Mouse (Mus musculus): Measurements from ENCODE around the gene Zfp644. TPM values are rescaled to one million over a fixed set of nuclear protein-coding genes. Genes with fewer than 3 reads are reported as not detected.

Zfp644 gene
- polyA plus RNA-seq, 1 experiment, result 14.7 TPM

DNA sequence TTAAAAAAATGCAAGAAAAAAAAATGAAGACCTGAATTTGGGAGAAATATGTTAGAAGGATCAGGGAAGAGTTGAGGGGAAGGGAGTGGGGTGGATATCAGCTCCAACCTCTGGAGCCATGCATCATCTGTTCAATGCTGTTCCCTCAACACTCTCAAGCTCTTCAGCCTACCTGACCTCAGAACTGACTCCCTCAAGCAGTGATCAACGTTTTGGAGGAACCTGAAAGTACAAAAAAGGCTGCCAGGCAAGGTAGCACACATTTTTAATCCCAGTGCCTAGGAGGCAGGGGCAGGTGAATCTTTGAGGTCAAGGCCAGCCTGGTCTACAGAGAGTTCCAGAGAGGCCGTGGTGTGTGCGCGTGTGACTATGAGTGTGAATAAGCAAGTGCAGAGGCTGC, 88.3 kb downstream of the Zfp644 start, which contains the start of gene Gm17304:
Gene Gm17304 (plus strand): TSS at position 301 of the 400 bp plus-strand sequence.
- H3K9me3 ChIP-seq, result no peaks in the 10 kb centered on the region
- H3K36me3 ChIP-seq (replicated peaks; ENCODE audit: low read length), result peaks cover 90% of the 10 kb centered on the region
- H3K27me3 ChIP-seq (replicated peaks), result no peaks in the 10 kb centered on the region
- H3K4me1 ChIP-seq, result peaks cover 11% of the 10 kb centered on the region
- TF ChIP-seq FLI1 (IDR thresholded peaks at IDR 0.05; ENCODE audit: low read length) (no peak), GATA1 (IDR thresholded peaks at IDR 0.05; ENCODE audit: borderline replicate concordance, low read length) (no peak)
- H3K4me3 ChIP-seq (replicated peaks), result no peak within 1 kb of the TSS

DNA sequence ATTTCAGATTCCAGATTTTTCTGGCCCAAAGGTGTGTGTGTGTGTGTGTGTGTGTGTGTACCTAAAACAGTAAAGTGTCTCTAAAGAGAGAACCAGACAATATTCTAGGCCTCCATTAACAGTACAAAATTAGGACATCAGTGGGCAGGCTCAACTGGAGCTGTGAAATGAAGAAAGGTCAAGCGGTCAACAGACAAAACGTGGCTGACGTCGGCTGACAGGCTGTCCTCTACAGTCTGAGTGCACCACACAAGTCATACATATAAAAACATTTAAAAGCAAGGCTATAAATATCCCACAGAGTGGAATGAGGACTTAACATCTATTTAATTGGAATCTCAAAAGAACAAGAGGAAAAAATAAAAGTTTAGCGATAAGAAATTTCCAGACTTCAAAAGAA, 90.0 kb downstream of the Zfp644 start:
- no peaks in the 10 kb centered on the region for H3K27me3 ChIP-seq (replicated peaks)
- H3K4me3 ChIP-seq (replicated peaks), result no peak overlapping the region
- no peaks in the 10 kb centered on the region for H3K9me3 ChIP-seq
- peaks cover 9% of the 10 kb centered on the region for H3K4me1 ChIP-seq
- peaks cover 91% of the 10 kb centered on the region for H3K36me3 ChIP-seq (replicated peaks; ENCODE audit: low read length)
- no peak for TF ChIP-seq FLI1 (IDR thresholded peaks at IDR 0.05; ENCODE audit: low read length)
- no peak for TF ChIP-seq GATA1 (IDR thresholded peaks at IDR 0.05; ENCODE audit: borderline replicate concordance, low read length)

DNA sequence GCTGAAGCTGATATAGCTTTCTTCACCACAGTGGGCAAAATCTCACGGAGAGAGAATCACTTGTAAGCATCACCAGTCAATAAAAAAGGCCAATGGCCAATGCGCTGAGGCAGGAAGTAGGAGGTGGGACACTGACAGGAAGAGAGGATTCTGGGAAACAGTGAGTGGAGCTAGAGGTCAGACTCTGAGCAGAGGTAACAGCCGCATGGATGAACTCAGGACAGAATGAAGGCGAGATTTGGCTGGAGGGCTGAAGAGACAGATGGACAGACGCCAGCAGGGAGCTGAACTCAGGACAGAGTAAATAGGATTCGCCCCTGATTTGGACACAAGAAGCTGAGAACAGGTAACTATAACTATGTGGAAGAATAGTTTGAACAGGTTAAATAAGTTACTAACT, 92.0 kb downstream of the Zfp644 start:
- no peak overlapping the region for H3K4me3 ChIP-seq (replicated peaks)

DNA sequence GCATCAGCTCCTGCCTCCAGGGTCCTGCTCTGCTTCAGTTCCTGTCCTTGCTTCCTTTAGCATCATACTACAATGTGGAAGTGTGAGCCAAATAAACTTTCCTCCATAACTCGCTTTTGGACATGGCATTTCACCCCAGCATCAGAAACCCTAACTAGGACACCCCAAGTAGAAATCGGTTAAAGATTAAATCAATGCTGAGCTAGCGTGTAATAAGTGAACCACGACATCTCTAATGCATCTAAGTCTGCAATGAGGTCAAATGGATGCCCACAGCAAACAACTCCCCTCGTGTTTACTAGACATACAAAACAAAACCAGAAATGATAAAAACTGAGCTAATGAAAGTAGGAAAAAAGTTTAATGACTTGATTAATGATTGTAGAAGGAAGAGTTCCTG, 92.7 kb downstream of the Zfp644 start:
- Histone ChIP-seq H3K36me3 (replicated peaks; ENCODE audit: low read length) (peaks cover 92% of the 10 kb centered on the region), H3K27me3 (replicated peaks) (no peaks in the 10 kb centered on the region), H3K9me3 (no peaks in the 10 kb centered on the region), H3K4me3 (replicated peaks) (no peak overlapping the region), H3K4me1 (no peaks in the 10 kb centered on the region; the same call in 1 of the 2 replicates)
- TF ChIP-seq GATA1 (IDR thresholded peaks at IDR 0.05; ENCODE audit: borderline replicate concordance, low read length), result no peak
- TF ChIP-seq FLI1 (IDR thresholded peaks at IDR 0.05; ENCODE audit: low read length), result no peak

More for the DNA sequence above, 92.0 kb downstream of the Zfp644 start:
- Histone ChIP-seq H3K36me3 (replicated peaks; ENCODE audit: low read length) (peaks cover 91% of the 10 kb centered on the region), H3K9me3 (no peaks in the 10 kb centered on the region), H3K27me3 (replicated peaks) (no peaks in the 10 kb centered on the region), H3K4me1 (no peaks in the 10 kb centered on the region; the same call in 1 of the 2 replicates)
- no peak for TF ChIP-seq FLI1 (IDR thresholded peaks at IDR 0.05; ENCODE audit: low read length)
- TF ChIP-seq GATA1 (IDR thresholded peaks at IDR 0.05; ENCODE audit: borderline replicate concordance, low read length), result no peak

DNA sequence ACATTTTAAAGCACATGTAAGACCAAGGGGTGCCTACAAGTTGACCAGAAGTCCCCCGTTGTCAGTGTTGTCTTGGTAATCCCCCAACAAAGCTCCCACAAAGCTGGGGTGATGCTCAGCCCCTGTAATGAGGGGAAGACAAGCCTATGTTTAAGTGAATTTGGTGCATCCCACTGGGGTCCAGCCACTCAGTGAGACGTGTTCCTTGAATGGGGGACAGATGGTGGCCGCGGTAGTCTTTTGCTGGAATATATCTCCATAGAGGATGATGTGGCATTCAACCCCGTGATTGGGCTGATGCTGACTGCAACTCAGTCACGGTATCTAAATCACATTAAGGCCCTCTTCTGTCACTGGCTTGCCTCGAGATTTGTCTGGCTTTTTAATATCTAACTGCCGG, 97.6 kb downstream of the Zfp644 start:
- no peaks in the 10 kb centered on the region for H3K27me3 ChIP-seq (replicated peaks)
- TF ChIP-seq GATA1 (IDR thresholded peaks at IDR 0.05; ENCODE audit: borderline replicate concordance, low read length) (no peak), FLI1 (IDR thresholded peaks at IDR 0.05; ENCODE audit: low read length) (no peak)
- H3K9me3 ChIP-seq, result no peaks in the 10 kb centered on the region
- H3K4me1 ChIP-seq, result peaks cover 3% of the 10 kb centered on the region
- peaks cover 86% of the 10 kb centered on the region for H3K36me3 ChIP-seq (replicated peaks; ENCODE audit: low read length)
- no peak overlapping the region for H3K4me3 ChIP-seq (replicated peaks)

DNA sequence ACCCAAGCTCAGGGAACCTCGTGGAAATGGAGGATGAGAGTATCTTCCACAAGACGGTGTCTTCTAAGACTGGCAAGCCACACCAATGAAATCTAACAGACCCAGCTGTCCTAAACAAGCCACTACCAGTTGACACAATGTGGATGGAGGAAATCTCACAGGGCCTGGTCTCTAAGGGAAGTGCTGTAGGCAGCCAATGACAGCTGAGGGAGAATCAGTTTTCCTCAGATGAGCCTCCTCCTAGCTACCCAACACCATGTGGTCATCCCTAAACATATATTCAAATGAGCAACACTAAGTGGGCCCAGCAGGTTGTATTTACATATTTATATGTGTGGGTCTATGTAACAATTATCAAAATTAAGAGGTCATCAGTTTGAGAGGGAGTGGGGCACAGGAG, 99.6 kb downstream of the Zfp644 start:
- H3K36me3 ChIP-seq (replicated peaks; ENCODE audit: low read length), result peaks cover 67% of the 10 kb centered on the region
- H3K9me3 ChIP-seq, result no peaks in the 10 kb centered on the region
- peaks cover 3% of the 10 kb centered on the region for H3K4me1 ChIP-seq
- H3K4me3 ChIP-seq (replicated peaks), result no peak overlapping the region
- TF ChIP-seq GATA1 (IDR thresholded peaks at IDR 0.05; ENCODE audit: borderline replicate concordance, low read length) (no peak), FLI1 (IDR thresholded peaks at IDR 0.05; ENCODE audit: low read length) (no peak)
- H3K27me3 ChIP-seq (replicated peaks), result no peaks in the 10 kb centered on the region

DNA sequence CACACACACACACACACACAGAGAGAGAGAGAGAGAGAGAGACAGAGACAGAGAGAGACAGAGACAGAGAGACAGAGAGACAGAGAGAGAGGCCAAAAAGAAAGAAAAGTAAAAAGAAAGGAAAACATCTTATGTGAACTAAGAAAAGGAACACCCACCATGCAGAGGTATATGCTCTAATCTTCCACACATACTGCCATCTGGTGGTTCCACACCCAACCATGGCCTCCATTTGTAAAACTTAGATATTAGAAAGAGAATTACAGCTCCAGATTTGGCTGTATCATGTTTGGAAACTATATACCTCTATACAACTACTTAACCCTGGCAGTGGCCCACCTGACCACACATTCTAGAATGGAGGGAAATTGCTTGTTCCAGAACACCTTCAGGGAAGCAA, 102.7 kb downstream of the Zfp644 start:
- H3K9me3 ChIP-seq, result peaks cover 5% of the 10 kb centered on the region
- TF ChIP-seq GATA1 (IDR thresholded peaks at IDR 0.05; ENCODE audit: borderline replicate concordance, low read length) (no peak), FLI1 (IDR thresholded peaks at IDR 0.05; ENCODE audit: low read length) (no peak)
- H3K4me3 ChIP-seq (replicated peaks), result no peak overlapping the region
- no peaks in the 10 kb centered on the region for H3K27me3 ChIP-seq (replicated peaks)
- peaks cover 3% of the 10 kb centered on the region; the same call in 1 of the 2 replicates for H3K4me1 ChIP-seq
- H3K36me3 ChIP-seq (replicated peaks; ENCODE audit: low read length), result peaks cover 49% of the 10 kb centered on the region

DNA sequence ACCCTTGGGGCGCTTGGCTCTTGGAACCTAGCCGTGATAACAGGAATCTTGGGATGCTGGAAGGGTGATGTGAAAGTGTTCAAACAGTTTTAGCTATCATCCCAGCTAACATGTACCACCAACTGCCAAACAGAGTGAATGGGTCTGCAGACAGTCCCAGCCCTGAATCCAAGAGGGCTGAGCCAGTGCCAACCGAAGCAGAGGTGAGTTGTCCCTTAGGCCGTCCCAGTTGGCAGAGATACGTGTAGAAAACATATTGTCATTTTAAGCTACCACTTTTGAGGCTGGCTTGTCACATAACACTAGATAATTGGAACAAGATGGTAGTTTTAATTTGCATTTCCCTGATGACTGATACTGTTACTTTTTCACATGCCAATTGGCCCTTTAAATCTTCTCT, 106.4 kb downstream of the Zfp644 start:
- TF ChIP-seq GATA1 (IDR thresholded peaks at IDR 0.05; ENCODE audit: borderline replicate concordance, low read length) (no peak), FLI1 (IDR thresholded peaks at IDR 0.05; ENCODE audit: low read length) (no peak)
- H3K9me3 ChIP-seq, result peaks cover 14% of the 10 kb centered on the region
- no peak overlapping the region for H3K4me3 ChIP-seq (replicated peaks)
- H3K4me1 ChIP-seq, result no peaks in the 10 kb centered on the region
- H3K36me3 ChIP-seq (replicated peaks; ENCODE audit: low read length), result peaks cover 22% of the 10 kb centered on the region
- peaks cover 2% of the 10 kb centered on the region for H3K27me3 ChIP-seq (replicated peaks)

DNA sequence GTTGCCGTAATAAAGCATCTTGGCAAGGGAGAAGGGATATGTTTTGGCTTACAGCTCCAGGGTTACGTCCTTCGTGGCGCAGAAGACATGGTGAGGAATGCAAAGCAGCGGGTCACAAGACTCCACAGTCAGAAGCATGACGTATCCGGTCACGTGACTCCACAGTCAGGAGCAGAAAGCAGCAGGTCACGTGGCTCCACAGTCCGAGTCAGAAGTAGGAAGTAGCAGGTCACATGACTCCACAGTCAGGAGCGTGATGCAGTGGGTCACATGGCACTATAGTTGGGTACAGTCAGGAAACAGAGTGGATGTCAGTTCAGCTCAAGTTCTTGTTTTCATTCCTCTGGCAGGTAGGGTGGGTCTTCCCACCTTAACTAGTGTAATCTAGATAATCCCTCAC, 107.4 kb downstream of the Zfp644 start:
- Histone ChIP-seq H3K27me3 (replicated peaks) (peaks cover 2% of the 10 kb centered on the region), H3K4me3 (replicated peaks) (peak overlapping the region; percentile 39), H3K9me3 (peaks cover 14% of the 10 kb centered on the region), H3K36me3 (replicated peaks; ENCODE audit: low read length) (peaks cover 16% of the 10 kb centered on the region), H3K4me1 (no peaks in the 10 kb centered on the region)
- TF ChIP-seq FLI1 (IDR thresholded peaks at IDR 0.05; ENCODE audit: low read length), result no peak
- TF ChIP-seq GATA1 (IDR thresholded peaks at IDR 0.05; ENCODE audit: borderline replicate concordance, low read length), result no peak

DNA sequence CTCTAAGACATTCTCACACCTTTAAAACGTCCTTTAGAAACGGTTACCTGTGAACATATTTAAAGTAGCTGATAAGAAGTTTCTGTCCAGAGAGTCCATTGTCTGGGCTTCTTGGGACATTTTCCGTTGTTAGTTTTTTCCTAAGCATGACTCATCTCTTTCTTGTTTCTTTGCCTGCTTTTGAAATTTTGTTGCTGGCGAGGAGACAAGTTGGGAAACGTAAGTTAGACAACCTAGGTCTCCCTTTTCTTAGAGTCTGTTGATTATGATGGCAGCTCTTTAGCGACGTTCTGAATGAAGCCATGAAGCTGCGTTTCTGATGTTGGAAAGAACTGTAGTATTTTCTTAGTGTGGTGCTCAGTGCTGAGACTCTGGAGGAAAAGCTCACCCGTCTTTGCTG, 108.1 kb downstream of the Zfp644 start:
- Histone ChIP-seq H3K9me3 (peaks cover 14% of the 10 kb centered on the region), H3K27me3 (replicated peaks) (peaks cover 4% of the 10 kb centered on the region)

DNA sequence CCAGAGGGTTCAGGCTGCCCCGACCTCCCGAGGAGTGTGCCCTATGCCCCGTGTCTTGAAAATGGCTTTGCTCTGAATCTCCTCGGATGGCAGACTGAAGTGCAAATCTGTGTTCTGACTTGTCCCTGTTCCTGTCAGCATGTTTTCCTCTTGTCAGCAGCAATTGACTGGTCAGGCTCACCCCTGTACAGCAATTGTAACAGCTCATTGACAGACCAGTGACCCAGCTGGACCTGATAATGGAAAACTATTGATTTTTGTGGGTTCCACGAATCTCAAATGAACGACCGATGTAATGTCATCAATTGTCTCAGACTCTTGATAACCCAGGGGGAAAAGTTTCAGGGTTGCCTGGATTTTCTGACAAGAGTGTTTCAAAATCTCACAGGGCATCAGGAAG, 116.1 kb downstream of the Zfp644 start:
- no peak overlapping the region for H3K4me3 ChIP-seq (replicated peaks)
- TF ChIP-seq GATA1 (IDR thresholded peaks at IDR 0.05; ENCODE audit: borderline replicate concordance, low read length) (no peak), FLI1 (IDR thresholded peaks at IDR 0.05; ENCODE audit: low read length) (no peak)
- no peaks in the 10 kb centered on the region for H3K9me3 ChIP-seq
- H3K4me1 ChIP-seq, result no peaks in the 10 kb centered on the region
- no peaks in the 10 kb centered on the region for H3K36me3 ChIP-seq (replicated peaks; ENCODE audit: low read length)
- H3K27me3 ChIP-seq (replicated peaks), result peaks cover 13% of the 10 kb centered on the region

More for the DNA sequence above, 108.1 kb downstream of the Zfp644 start:
- peaks cover 16% of the 10 kb centered on the region for H3K36me3 ChIP-seq (replicated peaks; ENCODE audit: low read length)
- no peak for TF ChIP-seq GATA1 (IDR thresholded peaks at IDR 0.05; ENCODE audit: borderline replicate concordance, low read length)
- no peak for TF ChIP-seq FLI1 (IDR thresholded peaks at IDR 0.05; ENCODE audit: low read length)
- H3K4me3 ChIP-seq (replicated peaks), result no peak overlapping the region
- no peaks in the 10 kb centered on the region for H3K4me1 ChIP-seq
